Mouse (Mus musculus) cerebellum, adult 2 months (tissue): ENCODE data around the gene Fgfr2. TPM values are rescaled to one million over a fixed set of nuclear protein-coding genes. Genes with fewer than 3 reads are reported as not detected.

Experiments used
- DNase-seq, 2 experiments: peaks; one replicate each; pipeline ENCODE4 v3.0.0; 2021
- H3K27ac ChIP-seq: fragments of 200-500 bp; 2 replicates; pipeline ENCODE4 v1.5.1; 2012; ENCODE audit warnings: low read length, control low read depth, inconsistent platforms; ENCODE audit not compliant: insufficient read depth
- H3K27me3 ChIP-seq: fragments of 200-500 bp; 2 replicates; pipeline ENCODE4 v1.6.1; 2012; ENCODE audit warnings: inconsistent platforms, mild to moderate bottlenecking, low read length, moderate library complexity; ENCODE audit not compliant: control insufficient read depth, insufficient read depth
- H3K4me1 ChIP-seq: fragments of 200-500 bp; 2 replicates; pipeline ENCODE4 v1.6.1; 2011; ENCODE audit warnings: low read length; ENCODE audit not compliant: control insufficient read depth, insufficient read depth
- H3K4me3 ChIP-seq: fragments of 200-500 bp; replicated peaks from 2 replicates; pipeline ENCODE3; 2011; ENCODE audit warnings: mild to moderate bottlenecking, low read depth, low read length, control low read depth; ENCODE audit not compliant: insufficient read depth
- CTCF ChIP-seq: fragments of 200-500 bp; IDR thresholded peaks from 2 replicates; pipeline ENCODE4 v1.5.1; 2011; ENCODE audit warnings: low read depth, mild to moderate bottlenecking, control low read depth, low read length, moderate library complexity, borderline replicate concordance; ENCODE audit not compliant: insufficient read depth
- POLR2A ChIP-seq: fragments of 200-500 bp; IDR thresholded peaks from 2 replicates; pipeline ENCODE4 v1.6.1; 2011; ENCODE audit warnings: low read length, control low read depth, borderline replicate concordance; ENCODE audit not compliant: insufficient read depth
- WGBS: fragments of 180-500 bp; shearing (Covaris S2); methylation state at CpG from one replicate; pipeline ENCODE4 v1.1.7; 2018; 5-methylcytosine and 5-hydroxymethylcytosine counted together
- polyA plus RNA-seq: library from polyadenylated mRNA; depleted of rRNA; stranded (reverse); fragments of >200 nt; gene quantifications from 2 replicates; pipeline ENCODE4 v1.2.3, GENCODE M21; 2012

The Fgfr2 gene
- polyA plus RNA-seq, 1 experiment, result 95.3 TPM

- H3K27me3 ChIP-seq, result no peaks in the 10 kb centered on the region
- DNase-seq, result no peak
- no peaks in the 10 kb centered on the region for H3K4me1 ChIP-seq
- H3K4me3 ChIP-seq, result no peak overlapping the region
- H3K27ac ChIP-seq, result no peak overlapping the region
- 79% methylated on average over 11 of the region's 11 CpGs for WGBS
- no peak for TF ChIP-seq POLR2A
- peak; percentile 52; the same call in 1 of the 2 replicates for TF ChIP-seq CTCF
Observed at GRCm38 (mm10) chr7:130773171-130773830, 2349.8 kb downstream of the Fgfr2 start.

- Histone ChIP-seq H3K27me3 (no peaks in the 10 kb centered on the region), H3K27ac (no peak overlapping the region), H3K4me3 (no peak overlapping the region), H3K4me1 (no peaks in the 10 kb centered on the region)
- WGBS, result 13% methylated on average over 3 of the region's 3 CpGs
- peak; percentile 77 to 87 for DNase-seq
- TF ChIP-seq POLR2A (no peak), CTCF (peak; percentile 90)
Observed at GRCm38 (mm10) chr7:130770707-130771106, 2352.4 kb downstream of the Fgfr2 start.

GRCm38 (mm10) chr7:130768151-130768550, 2355.0 kb downstream of the Fgfr2 start:
- Histone ChIP-seq H3K4me3 (no peak overlapping the region), H3K4me1 (no peaks in the 10 kb centered on the region), H3K27ac (no peak overlapping the region), H3K27me3 (no peaks in the 10 kb centered on the region)
- TF ChIP-seq CTCF (no peak), POLR2A (no peak)
- DNase-seq, result no peak
- WGBS, result 79% methylated on average over 4 of the region's 4 CpGs

- Histone ChIP-seq H3K4me1 (no peaks in the 10 kb centered on the region), H3K4me3 (no peak overlapping the region), H3K27ac (no peak overlapping the region), H3K27me3 (no peaks in the 10 kb centered on the region)
- peak; percentile 33 to 48 for DNase-seq
- TF ChIP-seq POLR2A (no peak), CTCF (no peak)
- 85% methylated on average over 30 of the region's 30 CpGs for WGBS
Observed at GRCm38 (mm10) chr7:130766411-130767170, 2356.6 kb downstream of the Fgfr2 start.

GRCm38 (mm10) chr7:130764160-130764559, 2359.0 kb downstream of the Fgfr2 start:
- no peak for DNase-seq
- WGBS, result 94% methylated on average over 17 of the region's 17 CpGs
- TF ChIP-seq POLR2A (no peak), CTCF (no peak)
- no peak overlapping the region for H3K27ac ChIP-seq
- H3K4me1 ChIP-seq, result no peaks in the 10 kb centered on the region
- no peaks in the 10 kb centered on the region for H3K27me3 ChIP-seq
- H3K4me3 ChIP-seq, result no peak overlapping the region

- WGBS, result 28% methylated on average over 17 of the region's 17 CpGs
- peak; percentile 72 to 75 for DNase-seq
- no peak overlapping the region for H3K27ac ChIP-seq
Observed at GRCm38 (mm10) chr7:130762071-130762897, 2360.9 kb downstream of the Fgfr2 start.

GRCm38 (mm10) chr7:130757326-130757865, 2365.8 kb downstream of the Fgfr2 start:
- no peak overlapping the region for H3K27ac ChIP-seq
- H3K27me3 ChIP-seq, result no peaks in the 10 kb centered on the region
- no peaks in the 10 kb centered on the region for H3K4me1 ChIP-seq
- no peak overlapping the region for H3K4me3 ChIP-seq
- WGBS, result 90% methylated on average over 11 of the region's 11 CpGs
- DNase-seq, result no peak
- TF ChIP-seq POLR2A, result no peak
- TF ChIP-seq CTCF, result no peak

More at GRCm38 (mm10) chr7:130762071-130762897, 2360.9 kb downstream of the Fgfr2 start:
- Histone ChIP-seq H3K4me1 (no peaks in the 10 kb centered on the region), H3K27me3 (no peaks in the 10 kb centered on the region), H3K4me3 (no peak overlapping the region)
- peak; percentile 86 for TF ChIP-seq CTCF
- TF ChIP-seq POLR2A, result no peak
